Mouse (Mus musculus): Measurements from ENCODE around the gene Plcl1. TPM values are rescaled to one million over a fixed set of nuclear protein-coding genes. Genes with fewer than 3 reads are reported as not detected.
"Not testable (repeated sequence)": the region's sequence is repeated elsewhere in the genome, so short reads cannot be mapped to it uniquely, and the experiment has no call there.

Gene Plcl1
- polyA plus RNA-seq, 1 experiment from 2014 or later, result 2.1 TPM

GRCm38 (mm10) chr1:55487371-55487770, 81.7 kb downstream of the Plcl1 start:
- not testable (repeated sequence) for H3K4me2 ChIP-seq (ENCODE audit: low read length); H3K36me3 ChIP-seq (ENCODE audit: control insufficient read depth, insufficient read depth, low read length); H3K4me1 ChIP-seq (replicated peaks; ENCODE audit: control insufficient read depth, insufficient read depth, low read length); H3K9ac ChIP-seq (ENCODE audit: low read length); H3K4me3 ChIP-seq (ENCODE audit: low read depth, low read length); ATAC-seq (replicated peaks; ENCODE audit: low FRiP score, low TSS enrichment, low read depth); DNase-seq (ENCODE audit: low spot score); H3K9me3 ChIP-seq (ENCODE audit: control insufficient read depth, low read length); H3K27ac ChIP-seq (ENCODE audit: low read depth); H3K27me3 ChIP-seq (replicated peaks; ENCODE audit: control insufficient read depth, insufficient read depth, low read length)
- 79% methylated on average over 10 of the region's 10 CpGs for WGBS

GRCm38 (mm10) chr1:55488261-55488660, 82.5 kb downstream of the Plcl1 start:
- H3K9ac ChIP-seq (ENCODE audit: low read length), result no peak overlapping the region
- H3K36me3 ChIP-seq (ENCODE audit: control insufficient read depth, insufficient read depth, low read length), result no peaks in the 10 kb centered on the region
- no peak for DNase-seq (ENCODE audit: low spot score)
- H3K9me3 ChIP-seq (ENCODE audit: control insufficient read depth, low read length), result 0 out of 2 replicates have a peak, but pooled peaks cover 4% of the 10 kb centered on the region
- no peak overlapping the region for H3K4me2 ChIP-seq (ENCODE audit: low read length)
- no peaks in the 10 kb centered on the region for H3K4me1 ChIP-seq (replicated peaks; ENCODE audit: control insufficient read depth, insufficient read depth, low read length)
- WGBS, result 83% methylated on average over 2 of the region's 2 CpGs
- no peak for ATAC-seq (replicated peaks; ENCODE audit: low FRiP score, low TSS enrichment, low read depth)
- no peak overlapping the region for H3K4me3 ChIP-seq (ENCODE audit: low read depth, low read length)
- H3K27ac ChIP-seq (ENCODE audit: low read depth), result no peak overlapping the region
- H3K27me3 ChIP-seq (replicated peaks; ENCODE audit: control insufficient read depth, insufficient read depth, low read length), result no peaks in the 10 kb centered on the region

GRCm38 (mm10) chr1:55489355-55489754, 83.6 kb downstream of the Plcl1 start:
- Histone ChIP-seq H3K9me3 (ENCODE audit: control insufficient read depth, low read length) (no peaks in the 10 kb centered on the region), H3K9ac (ENCODE audit: low read length) (no peak overlapping the region), H3K4me3 (ENCODE audit: low read depth, low read length) (no peak overlapping the region), H3K4me1 (replicated peaks; ENCODE audit: control insufficient read depth, insufficient read depth, low read length) (no peaks in the 10 kb centered on the region), H3K27me3 (replicated peaks; ENCODE audit: control insufficient read depth, insufficient read depth, low read length) (no peaks in the 10 kb centered on the region), H3K27ac (ENCODE audit: low read depth) (no peak overlapping the region), H3K4me2 (ENCODE audit: low read length) (no peak overlapping the region), H3K36me3 (ENCODE audit: control insufficient read depth, insufficient read depth, low read length) (no peaks in the 10 kb centered on the region)
- ATAC-seq (replicated peaks; ENCODE audit: low FRiP score, low TSS enrichment, low read depth), result no peak
- no peak for DNase-seq (ENCODE audit: low spot score)
- WGBS, result 42% methylated on average over 6 of the region's 6 CpGs

GRCm38 (mm10) chr1:55499872-55500271, 94.2 kb downstream of the Plcl1 start:
- 50% methylated on average over 1 of the region's 1 CpGs for WGBS
- H3K9ac ChIP-seq (ENCODE audit: low read length), result no peak overlapping the region
- no peak overlapping the region for H3K27ac ChIP-seq (ENCODE audit: low read depth)
- no peaks in the 10 kb centered on the region for H3K27me3 ChIP-seq (replicated peaks; ENCODE audit: control insufficient read depth, insufficient read depth, low read length)
- DNase-seq (ENCODE audit: low spot score), result no peak
- no peaks in the 10 kb centered on the region for H3K4me1 ChIP-seq (replicated peaks; ENCODE audit: control insufficient read depth, insufficient read depth, low read length)
- H3K9me3 ChIP-seq (ENCODE audit: control insufficient read depth, low read length), result no peaks in the 10 kb centered on the region
- no peak overlapping the region for H3K4me2 ChIP-seq (ENCODE audit: low read length)
- no peaks in the 10 kb centered on the region for H3K36me3 ChIP-seq (ENCODE audit: control insufficient read depth, insufficient read depth, low read length)
- H3K4me3 ChIP-seq (ENCODE audit: low read depth, low read length), result no peak overlapping the region
- no peak for ATAC-seq (replicated peaks; ENCODE audit: low FRiP score, low TSS enrichment, low read depth)

- H3K27ac ChIP-seq (ENCODE audit: low read depth), result no peak overlapping the region
- H3K9ac ChIP-seq (ENCODE audit: low read length), result no peak overlapping the region
- 75% methylated on average over 2 of the region's 2 CpGs for WGBS
These were observed 95.4 kb downstream of the Plcl1 start for GRCm38 (mm10) chr1:55500981-55501682.

GRCm38 (mm10) chr1:55505811-55506210, 100.1 kb downstream of the Plcl1 start:
- H3K36me3 ChIP-seq (ENCODE audit: control insufficient read depth, insufficient read depth, low read length), result no peaks in the 10 kb centered on the region
- no peak overlapping the region for H3K4me2 ChIP-seq (ENCODE audit: low read length)
- no peak overlapping the region for H3K9ac ChIP-seq (ENCODE audit: low read length)
- ATAC-seq (replicated peaks; ENCODE audit: low FRiP score, low TSS enrichment, low read depth), result no peak
- WGBS, result 62% methylated on average over 4 of the region's 4 CpGs
- H3K27ac ChIP-seq (ENCODE audit: low read depth), result no peak overlapping the region
- no peak overlapping the region for H3K4me3 ChIP-seq (ENCODE audit: low read depth, low read length)
- H3K4me1 ChIP-seq (replicated peaks; ENCODE audit: control insufficient read depth, insufficient read depth, low read length), result no peaks in the 10 kb centered on the region
- no peaks in the 10 kb centered on the region for H3K9me3 ChIP-seq (ENCODE audit: control insufficient read depth, low read length)
- no peak for DNase-seq (ENCODE audit: low spot score)
- no peaks in the 10 kb centered on the region for H3K27me3 ChIP-seq (replicated peaks; ENCODE audit: control insufficient read depth, insufficient read depth, low read length)

More at GRCm38 (mm10) chr1:55500981-55501682, 95.4 kb downstream of the Plcl1 start:
- no peak overlapping the region for H3K4me2 ChIP-seq (ENCODE audit: low read length)
- no peak overlapping the region for H3K4me3 ChIP-seq (ENCODE audit: low read depth, low read length)
- no peaks in the 10 kb centered on the region for H3K36me3 ChIP-seq (ENCODE audit: control insufficient read depth, insufficient read depth, low read length)
- no peaks in the 10 kb centered on the region for H3K9me3 ChIP-seq (ENCODE audit: control insufficient read depth, low read length)
- H3K4me1 ChIP-seq (replicated peaks; ENCODE audit: control insufficient read depth, insufficient read depth, low read length), result no peaks in the 10 kb centered on the region
- ATAC-seq (replicated peaks; ENCODE audit: low FRiP score, low TSS enrichment, low read depth) (no peak), DNase-seq (ENCODE audit: low spot score) (no peak)
- no peaks in the 10 kb centered on the region for H3K27me3 ChIP-seq (replicated peaks; ENCODE audit: control insufficient read depth, insufficient read depth, low read length)

GRCm38 (mm10) chr1:55507061-55507460, 101.3 kb downstream of the Plcl1 start:
- Histone ChIP-seq H3K4me3 (ENCODE audit: low read depth, low read length) (no peak overlapping the region), H3K9ac (ENCODE audit: low read length) (no peak overlapping the region), H3K27me3 (replicated peaks; ENCODE audit: control insufficient read depth, insufficient read depth, low read length) (no peaks in the 10 kb centered on the region), H3K36me3 (ENCODE audit: control insufficient read depth, insufficient read depth, low read length) (no peaks in the 10 kb centered on the region), H3K27ac (ENCODE audit: low read depth) (no peak overlapping the region), H3K9me3 (ENCODE audit: control insufficient read depth, low read length) (no peaks in the 10 kb centered on the region), H3K4me2 (ENCODE audit: low read length) (no peak overlapping the region), H3K4me1 (replicated peaks; ENCODE audit: control insufficient read depth, insufficient read depth, low read length) (no peaks in the 10 kb centered on the region)
- DNase-seq (ENCODE audit: low spot score), result no peak
- no peak for ATAC-seq (replicated peaks; ENCODE audit: low FRiP score, low TSS enrichment, low read depth)
- WGBS, result 87% methylated on average over 6 of the region's 6 CpGs

GRCm38 (mm10) chr1:55509587-55509986, 103.9 kb downstream of the Plcl1 start:
- Histone ChIP-seq H3K27ac (ENCODE audit: low read depth) (no peak overlapping the region), H3K9me3 (ENCODE audit: control insufficient read depth, low read length) (no peaks in the 10 kb centered on the region), H3K36me3 (ENCODE audit: control insufficient read depth, insufficient read depth, low read length) (no peaks in the 10 kb centered on the region), H3K4me1 (replicated peaks; ENCODE audit: control insufficient read depth, insufficient read depth, low read length) (peaks cover 11% of the 10 kb centered on the region), H3K4me3 (ENCODE audit: low read depth, low read length) (no peak overlapping the region), H3K4me2 (ENCODE audit: low read length) (no peak overlapping the region), H3K27me3 (replicated peaks; ENCODE audit: control insufficient read depth, insufficient read depth, low read length) (no peaks in the 10 kb centered on the region), H3K9ac (ENCODE audit: low read length) (no peak overlapping the region)
- ATAC-seq (replicated peaks; ENCODE audit: low FRiP score, low TSS enrichment, low read depth), result no peak
- no peak for DNase-seq (ENCODE audit: low spot score)
- 95% methylated on average over 1 of the region's 1 CpGs for WGBS

GRCm38 (mm10) chr1:55512165-55512564, 106.4 kb downstream of the Plcl1 start:
- ATAC-seq (replicated peaks; ENCODE audit: low FRiP score, low TSS enrichment, low read depth) (no peak), DNase-seq (ENCODE audit: low spot score) (no peak)
- Histone ChIP-seq H3K4me3 (ENCODE audit: low read depth, low read length) (no peak overlapping the region), H3K9me3 (ENCODE audit: control insufficient read depth, low read length) (no peaks in the 10 kb centered on the region), H3K9ac (ENCODE audit: low read length) (no peak overlapping the region), H3K27ac (ENCODE audit: low read depth) (no peak overlapping the region), H3K27me3 (replicated peaks; ENCODE audit: control insufficient read depth, insufficient read depth, low read length) (no peaks in the 10 kb centered on the region), H3K4me2 (ENCODE audit: low read length) (no peak overlapping the region), H3K4me1 (replicated peaks; ENCODE audit: control insufficient read depth, insufficient read depth, low read length) (peaks cover 13% of the 10 kb centered on the region), H3K36me3 (ENCODE audit: control insufficient read depth, insufficient read depth, low read length) (no peaks in the 10 kb centered on the region)
- 87% methylated on average over 3 of the region's 3 CpGs for whole genome bisulfite sequencing

All from intestine, embryonic 14.5 days (tissue).